In the genomic region with DNA sequence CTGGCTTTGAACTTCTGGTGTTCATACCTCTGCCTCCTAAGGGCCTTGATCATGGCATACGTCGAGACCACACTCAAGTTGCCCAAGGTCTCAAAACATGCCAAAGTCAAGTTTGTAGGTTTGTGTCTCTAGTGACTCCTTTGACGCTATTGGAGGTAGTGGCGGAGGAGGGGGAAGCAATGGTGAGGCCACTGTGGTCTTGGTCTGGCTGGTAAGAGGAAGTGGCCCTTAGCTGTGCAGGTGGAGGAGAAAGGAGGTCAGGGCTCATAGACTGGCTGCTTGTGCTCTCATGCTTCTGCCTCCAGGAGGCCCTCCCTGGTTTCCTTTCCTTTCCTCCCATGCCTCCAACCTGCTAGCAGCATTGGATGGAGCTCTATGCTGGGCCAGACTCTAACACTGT, we compare ENCODE assay signal across 9 mouse cellular contexts. TPM values are rescaled to one million over a fixed set of nuclear protein-coding genes. Genes with fewer than 3 reads are reported as not detected.
DNase-seq lines count a peak whose midpoint lies in the region; ATAC-seq lines count a peak whose summit lies in the region.
"Had no signal": no experiment of that assay in that cellular context is flagged by ENCODE, and none has a peak within 500 bp of the region (broad histone marks: within the 10 kb centered on the region; RNA-seq: fewer than 3 reads in every experiment).

No protein-coding gene starts in this region.

- no peaks in the 10 kb centered on the region for H3K27me3 ChIP-seq in heart, embryonic 13.5 days (replicated peaks)
- H3K27me3 ChIP-seq in neural tube, embryonic 13.5 days = peaks cover 30% of the 10 kb centered on the region
- H3K27me3 ChIP-seq in neural tube, embryonic 15.5 days (replicated peaks) = peaks cover 18% of the 10 kb centered on the region
- no peaks in the 10 kb centered on the region for H3K27me3 ChIP-seq in liver, embryonic 11.5 days (replicated peaks; ENCODE audit: control insufficient read depth, insufficient read depth, low read length)

- peak overlapping the region; percentile 73 for H3K9ac ChIP-seq in heart, embryonic 13.5 days
- H3K9ac ChIP-seq in neural tube, embryonic 13.5 days = no peak overlapping the region
- no peak overlapping the region for H3K9ac ChIP-seq in neural tube, embryonic 15.5 days (replicated peaks)
- peak overlapping the region; percentile 30; the same call in 1 of the 2 replicates for H3K9ac ChIP-seq in liver, embryonic 11.5 days (ENCODE audit: low read depth, low read length)
- H3K9ac ChIP-seq: forebrain, embryonic 12.5 days had no signal

- peak overlapping the region; percentile 22; the same call in 1 of the 2 replicates for H3K4me3 ChIP-seq in heart, embryonic 13.5 days
- H3K4me3 ChIP-seq in neural tube, embryonic 13.5 days = no peak overlapping the region
- H3K4me3 ChIP-seq in neural tube, embryonic 15.5 days (replicated peaks) = no peak overlapping the region
- no peak overlapping the region for H3K4me3 ChIP-seq in liver, embryonic 11.5 days (ENCODE audit: low read depth, low read length)
- H3K4me3 ChIP-seq: forebrain, embryonic 12.5 days had no signal

- peak overlapping the region; percentile 83 for H3K27ac ChIP-seq in heart, embryonic 13.5 days (replicated peaks)
- peak overlapping the region; percentile 3; the same call in 1 of the 2 replicates for H3K27ac ChIP-seq in neural tube, embryonic 13.5 days (replicated peaks)
- no peak overlapping the region for H3K27ac ChIP-seq in neural tube, embryonic 15.5 days (replicated peaks)
- H3K27ac ChIP-seq in liver, embryonic 11.5 days (ENCODE audit: low read depth, low read length) = no peak overlapping the region
- H3K27ac ChIP-seq: forebrain, embryonic 12.5 days had no signal

- H3K4me1 ChIP-seq in heart, embryonic 13.5 days = peaks cover 39% of the 10 kb centered on the region
- peaks cover 20% of the 10 kb centered on the region for H3K4me1 ChIP-seq in neural tube, embryonic 13.5 days (replicated peaks)
- H3K4me1 ChIP-seq in neural tube, embryonic 15.5 days = peaks cover 24% of the 10 kb centered on the region
- peaks cover 30% of the 10 kb centered on the region for H3K4me1 ChIP-seq in liver, embryonic 11.5 days (replicated peaks; ENCODE audit: control insufficient read depth, insufficient read depth, low read length)

- no peaks in the 10 kb centered on the region for H3K36me3 ChIP-seq in heart, embryonic 13.5 days
- H3K36me3 ChIP-seq in neural tube, embryonic 13.5 days = no peaks in the 10 kb centered on the region
- no peaks in the 10 kb centered on the region for H3K36me3 ChIP-seq in neural tube, embryonic 15.5 days
- H3K36me3 ChIP-seq in liver, embryonic 11.5 days (ENCODE audit: control insufficient read depth, insufficient read depth, low read length) = no peaks in the 10 kb centered on the region
- H3K36me3 ChIP-seq: forebrain, embryonic 12.5 days had no signal

- WGBS in heart, embryonic 13.5 days = 91% methylated on average over 4 of the region's 4 CpGs
- WGBS in neural tube, embryonic 13.5 days = 94% methylated on average over 4 of the region's 4 CpGs
- WGBS in neural tube, embryonic 15.5 days = 98% methylated on average over 4 of the region's 4 CpGs
- 83% methylated on average over 4 of the region's 4 CpGs for WGBS in liver, embryonic 11.5 days

- intact Hi-C loops in heart, postnatal 36 days (cut with DNase I) = no loop called here
- intact Hi-C loops in left cerebral cortex, postnatal 25 days (cut with DNase I) = no loop called here

- H3K9me3 ChIP-seq in heart, embryonic 13.5 days = no peaks in the 10 kb centered on the region
- H3K9me3 ChIP-seq in neural tube, embryonic 13.5 days = no peaks in the 10 kb centered on the region
- no peaks in the 10 kb centered on the region for H3K9me3 ChIP-seq in neural tube, embryonic 15.5 days (replicated peaks)
- no peaks in the 10 kb centered on the region for H3K9me3 ChIP-seq in liver, embryonic 11.5 days (ENCODE audit: control insufficient read depth, low read length)
- H3K9me3 ChIP-seq: forebrain, embryonic 12.5 days had no signal

- no peak for ATAC-seq in heart, embryonic 13.5 days (ENCODE audit: extremely low read depth, insufficient number of reproducible peaks, low FRiP score, low TSS enrichment)
- no peak for ATAC-seq in neural tube, embryonic 13.5 days (ENCODE audit: low read depth)
- ATAC-seq in neural tube, embryonic 15.5 days (ENCODE audit: low FRiP score) = no peak
- ATAC-seq in liver, embryonic 11.5 days (replicated peaks; ENCODE audit: low FRiP score) = no peak
- no peak for ATAC-seq in erythroblast, adult 5-6 weeks (replicated peaks; ENCODE audit: low FRiP score, poor library complexity, severe bottlenecking)

- peak overlapping the region; percentile 44 for H3K4me2 ChIP-seq in heart, embryonic 13.5 days
- no peak overlapping the region for H3K4me2 ChIP-seq in neural tube, embryonic 13.5 days
- no peak overlapping the region for H3K4me2 ChIP-seq in neural tube, embryonic 15.5 days
- no peak overlapping the region for H3K4me2 ChIP-seq in liver, embryonic 11.5 days
- H3K4me2 ChIP-seq: forebrain, embryonic 12.5 days had no signal

- DNase-seq in heart, postnatal 36 days = no peak
- no peak for DNase-seq in liver, embryonic 11.5 days (ENCODE audit: low spot score)
- no peak for DNase-seq in left cerebral cortex, postnatal 25 days (ENCODE audit: low spot score in 2 of 2)
- DNase-seq in layer of hippocampus, adult 9-10 months (ENCODE audit: low spot score) = no peak

RNA-seq across cellular contexts. Expression of gene Maff, which starts 4.4 kb away (rescaled TPM):
- 1.7 and 2.0 TPM in 2 replicates for polyA plus RNA-seq in heart, embryonic 13.5 days (2015; fragmentation: Nextera tagmentation; extraction: Ambion mirVana)
- total RNA-seq in heart, postnatal 36 days (2021) = 10 to 100 TPM in 1 of 2 experiments, 1 to 10 TPM in 1; 9.0 to 10.5 TPM
- polyA plus RNA-seq in neural tube, embryonic 13.5 days (2015; fragmentation: Nextera tagmentation; extraction: Ambion mirVana) = 0.77 and 1.2 TPM in 2 replicates
- polyA plus RNA-seq in neural tube, embryonic 15.5 days (2015; fragmentation: Nextera tagmentation; extraction: Ambion mirVana) = 0.81 and 1.7 TPM in 2 replicates
- 3.1 and 3.5 TPM in 2 replicates for polyA plus RNA-seq in liver, embryonic 11.5 days (2014; fragmentation: Nextera tagmentation; extraction: Ambion mirVana)
- total RNA-seq in left cerebral cortex, postnatal 25 days (2021) = 1 to 10 TPM; 1.3 to 1.8 TPM
- not detected in 2 replicates for total RNA-seq in erythroblast, adult 5-6 weeks (2015; ENCODE audit: low replicate concordance)
- total RNA-seq in erythroblast, adult 5-6 weeks (2017; ENCODE audit: low replicate concordance) = not detected in 2 replicates

RNA-seq across cellular contexts. Expression of gene Pla2g6, which starts 22.7 kb away (rescaled TPM):
- polyA plus RNA-seq in heart, embryonic 13.5 days (2015; fragmentation: Nextera tagmentation; extraction: Ambion mirVana) = 12.2 and 12.7 TPM in 2 replicates
- total RNA-seq in heart, postnatal 36 days (2021) = 1 to 10 TPM; 8.1 to 8.7 TPM
- 33.3 and 34.1 TPM in 2 replicates for polyA plus RNA-seq in neural tube, embryonic 13.5 days (2015; fragmentation: Nextera tagmentation; extraction: Ambion mirVana)
- 26.1 and 27.9 TPM in 2 replicates for polyA plus RNA-seq in neural tube, embryonic 15.5 days (2015; fragmentation: Nextera tagmentation; extraction: Ambion mirVana)
- polyA plus RNA-seq in liver, embryonic 11.5 days (2014; fragmentation: Nextera tagmentation; extraction: Ambion mirVana) = 27.7 and 28.1 TPM in 2 replicates
- 10 to 100 TPM; 20.6 to 22.4 TPM for total RNA-seq in left cerebral cortex, postnatal 25 days (2021)
- total RNA-seq in erythroblast, adult 5-6 weeks (2015; ENCODE audit: low replicate concordance) = 1.9 and 4.6 TPM in 2 replicates
- 4.0 and 4.9 TPM in 2 replicates for total RNA-seq in erythroblast, adult 5-6 weeks (2017; ENCODE audit: low replicate concordance)

RNA-seq across cellular contexts. Expression of gene Tmem184b, which starts 52.5 kb away (rescaled TPM):
- polyA plus RNA-seq in heart, embryonic 13.5 days (2015; fragmentation: Nextera tagmentation; extraction: Ambion mirVana) = 65.8 and 72.7 TPM in 2 replicates
- total RNA-seq in heart, postnatal 36 days (2021) = 10 to 100 TPM; 37.0 to 43.0 TPM
- 42.0 and 45.8 TPM in 2 replicates for polyA plus RNA-seq in neural tube, embryonic 13.5 days (2015; fragmentation: Nextera tagmentation; extraction: Ambion mirVana)
- 43.1 and 46.3 TPM in 2 replicates for polyA plus RNA-seq in neural tube, embryonic 15.5 days (2015; fragmentation: Nextera tagmentation; extraction: Ambion mirVana)
- polyA plus RNA-seq in liver, embryonic 11.5 days (2014; fragmentation: Nextera tagmentation; extraction: Ambion mirVana) = 36.4 and 38.8 TPM in 2 replicates
- 10 to 100 TPM; 57.2 to 67.5 TPM for total RNA-seq in left cerebral cortex, postnatal 25 days (2021)
- total RNA-seq in erythroblast, adult 5-6 weeks (2015; ENCODE audit: low replicate concordance) = 4.8 and 5.2 TPM in 2 replicates
- 2.6 and 9.4 TPM in 2 replicates for total RNA-seq in erythroblast, adult 5-6 weeks (2017; ENCODE audit: low replicate concordance)

Comparison
In these comparisons a context has a peak if more than half of its experiments do, and no peak if none do; other contexts are left out.
1. H3K27ac ChIP-seq: peak in heart, embryonic 13.5 days (single experiment) and neural tube, embryonic 13.5 days (single experiment); none in neural tube, embryonic 15.5 days (single experiment) and liver, embryonic 11.5 days (single experiment).
2. H3K9ac ChIP-seq: peak in heart, embryonic 13.5 days (single experiment) and liver, embryonic 11.5 days (single experiment); none in neural tube, embryonic 13.5 days (single experiment) and neural tube, embryonic 15.5 days (single experiment).